Mouse (Mus musculus): ENCODE data around the gene Dscam.
"Not testable (repeated sequence)": the region's sequence is repeated elsewhere in the genome, so short reads cannot be mapped to it uniquely, and the experiment has no call there.

The Dscam gene

DNA sequence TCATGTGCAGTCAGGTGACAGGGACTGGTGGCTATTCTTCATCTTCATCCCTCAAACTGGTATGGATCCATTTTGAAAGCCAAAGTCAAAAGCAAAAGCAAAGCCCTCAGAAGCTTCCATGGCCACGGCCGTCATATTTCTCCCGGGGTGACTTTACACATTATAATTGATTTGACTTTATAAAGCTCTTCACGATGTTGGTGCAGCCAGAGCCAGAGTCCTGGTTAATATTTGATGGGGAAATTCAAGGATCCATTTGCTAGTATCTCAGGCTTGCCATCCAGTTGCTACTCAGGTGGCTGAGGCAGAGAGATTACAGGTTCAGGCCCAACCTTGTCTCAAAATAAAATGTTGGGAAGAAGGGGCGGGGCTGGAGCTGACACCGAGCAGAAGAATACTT is 238.3 kb downstream of the Dscam start:
- no peak for DNase-seq

DNA sequence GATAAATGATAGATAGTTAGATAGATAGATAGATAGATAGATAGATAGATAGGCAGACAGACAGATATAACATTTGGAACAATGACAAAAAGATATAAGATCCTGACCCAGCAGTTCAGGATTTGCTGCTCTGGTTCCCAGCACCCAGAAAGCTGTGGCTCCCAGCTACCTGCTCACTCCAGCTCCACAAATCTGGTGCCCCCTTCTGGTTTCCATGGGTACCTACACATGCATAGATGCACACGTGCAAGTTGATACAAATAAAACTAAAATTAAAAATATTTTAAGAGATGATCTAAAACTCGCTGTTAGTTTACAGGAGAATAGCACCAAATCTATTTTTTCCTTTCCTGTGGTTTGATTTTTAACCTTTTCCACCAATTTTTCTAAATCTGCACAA is 238.8 kb downstream of the Dscam start:
- DNase-seq: no peak

DNA sequence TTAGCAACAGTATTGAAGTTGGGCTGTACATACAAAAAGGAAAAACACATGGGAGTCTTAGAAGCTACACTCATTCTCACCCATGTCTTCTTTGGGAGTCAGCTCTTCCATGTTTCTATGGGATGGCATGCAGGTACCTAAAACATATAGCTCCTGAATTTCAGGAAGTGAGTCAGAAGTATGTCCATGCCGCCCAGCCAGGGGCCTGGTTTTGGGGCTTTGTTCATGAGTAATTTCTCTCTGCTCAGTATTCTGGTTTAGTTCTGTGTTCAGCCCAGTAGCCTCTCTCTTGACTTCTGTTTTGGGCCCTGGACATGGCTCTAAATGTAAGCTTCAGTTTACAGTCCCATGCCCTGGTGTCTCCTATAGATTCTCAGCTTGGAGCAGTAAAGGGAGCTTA is 242.5 kb downstream of the Dscam start:
- DNase-seq: no peak

DNA sequence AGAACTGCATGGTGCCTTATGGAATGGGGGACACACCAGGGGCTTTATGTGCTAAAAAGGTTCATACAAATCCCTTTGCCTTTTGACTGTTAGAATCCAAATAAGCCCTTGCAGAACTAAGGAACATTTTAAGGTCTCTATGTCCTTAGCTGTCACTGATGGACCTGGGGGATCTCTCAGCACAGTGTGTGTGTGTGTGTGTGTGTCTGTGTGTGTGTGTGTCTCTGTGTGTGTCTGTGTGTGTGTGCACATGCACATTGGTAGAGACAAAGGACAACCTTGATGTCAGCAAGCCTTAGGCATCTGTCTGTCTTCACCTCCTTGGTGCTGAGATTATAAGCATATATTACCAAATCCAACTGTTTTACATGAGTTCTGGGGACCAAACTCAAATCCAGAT is 243.1 kb downstream of the Dscam start:
- DNase-seq: no peak

DNA sequence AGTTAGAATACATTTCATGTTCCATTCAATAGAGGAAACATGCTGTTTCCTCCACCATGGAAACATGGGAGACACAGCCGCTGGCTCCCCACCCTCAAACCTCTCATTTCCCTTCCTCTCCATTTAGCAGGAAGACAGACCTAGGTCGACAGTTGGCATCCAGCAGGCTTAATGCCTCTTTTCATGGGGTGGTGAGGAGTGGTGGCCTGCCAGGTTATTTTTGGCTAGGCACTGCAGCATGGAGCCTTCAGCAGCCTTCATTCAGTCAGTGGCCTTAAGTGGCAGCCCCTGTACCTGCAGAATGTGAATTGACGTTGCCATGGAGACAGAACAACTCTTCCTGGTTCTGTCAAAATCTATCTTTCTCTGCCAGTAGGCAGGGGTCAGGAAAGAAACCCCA is 243.6 kb downstream of the Dscam start:
- no peak for DNase-seq

DNA sequence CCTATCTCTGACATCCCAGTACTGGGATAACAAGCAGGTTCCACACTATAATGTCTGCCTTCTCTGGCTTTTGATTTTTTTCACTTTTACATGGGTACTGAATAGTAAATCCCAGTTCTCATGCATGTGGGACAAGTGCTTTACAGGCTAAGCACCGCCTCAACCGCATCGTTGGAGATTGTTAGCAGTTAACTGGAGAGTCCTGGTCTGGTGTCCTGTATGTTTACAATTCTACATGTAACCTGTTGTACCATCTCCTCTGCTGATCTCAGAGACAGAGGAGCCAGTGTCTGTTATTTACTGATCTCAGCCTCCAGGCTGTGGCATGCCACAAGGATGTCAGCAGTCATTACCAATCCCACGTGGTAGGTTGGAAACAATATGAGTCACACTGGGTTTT is 246.6 kb downstream of the Dscam start:
- no peak for DNase-seq

DNA sequence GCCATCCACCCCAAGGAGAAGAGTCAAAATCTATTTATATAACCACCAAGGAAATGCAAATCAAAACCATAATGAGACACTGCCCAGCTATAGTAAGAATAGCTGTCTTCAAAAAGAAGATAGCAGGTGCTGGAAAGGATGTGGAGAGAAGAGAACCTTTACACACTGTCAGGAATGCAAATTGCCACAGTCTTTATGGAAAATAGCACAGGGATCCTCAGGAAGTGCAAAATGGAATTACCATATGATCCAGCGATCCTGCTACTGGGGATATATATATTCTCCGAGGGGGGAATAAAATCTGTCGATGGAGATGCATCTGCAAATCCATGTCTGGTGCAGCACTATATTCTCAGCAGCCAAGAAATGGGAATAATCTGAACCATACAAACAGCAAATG is 256.1 kb downstream of the Dscam start:
- DNase-seq: no peak

DNA sequence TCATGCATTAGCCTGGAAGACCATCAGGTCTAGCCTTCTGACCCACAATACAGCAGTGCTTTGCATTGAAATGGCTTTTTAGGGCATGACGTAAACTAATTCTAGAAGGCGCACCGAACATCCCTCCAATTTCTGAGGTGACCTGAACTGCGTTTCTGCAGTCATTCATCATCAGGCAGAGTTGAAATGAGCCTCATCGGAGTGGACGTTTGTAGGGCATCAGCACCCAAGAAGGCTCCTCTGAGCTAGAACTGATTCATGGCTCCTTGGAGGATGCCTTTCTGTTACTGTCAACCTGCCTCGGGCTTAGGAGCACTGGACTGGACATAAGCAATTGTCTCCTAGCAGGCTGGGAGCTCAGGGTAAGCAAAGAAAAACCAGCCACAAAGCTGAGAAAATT is 257.7 kb downstream of the Dscam start:
- no peak for DNase-seq

DNA sequence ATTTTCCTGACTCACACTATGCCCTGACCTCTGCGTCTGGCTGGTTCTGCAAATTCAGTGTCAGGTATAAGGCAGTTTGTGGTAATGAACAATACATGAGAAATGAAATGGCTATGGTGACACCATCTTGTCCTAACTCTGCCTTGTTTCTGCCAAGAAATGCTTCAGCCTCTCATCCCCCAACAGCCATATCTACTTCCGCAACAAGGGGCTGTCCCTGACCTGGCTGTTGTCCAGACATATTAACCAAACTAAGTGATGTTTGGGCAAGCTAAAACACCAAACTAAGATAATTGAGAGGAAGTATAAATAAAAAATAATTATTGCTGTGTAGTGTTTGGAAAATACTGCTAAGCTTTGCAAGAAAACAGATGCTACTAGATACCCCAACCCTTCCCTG is 258.4 kb downstream of the Dscam start:
- no peak for DNase-seq

DNA sequence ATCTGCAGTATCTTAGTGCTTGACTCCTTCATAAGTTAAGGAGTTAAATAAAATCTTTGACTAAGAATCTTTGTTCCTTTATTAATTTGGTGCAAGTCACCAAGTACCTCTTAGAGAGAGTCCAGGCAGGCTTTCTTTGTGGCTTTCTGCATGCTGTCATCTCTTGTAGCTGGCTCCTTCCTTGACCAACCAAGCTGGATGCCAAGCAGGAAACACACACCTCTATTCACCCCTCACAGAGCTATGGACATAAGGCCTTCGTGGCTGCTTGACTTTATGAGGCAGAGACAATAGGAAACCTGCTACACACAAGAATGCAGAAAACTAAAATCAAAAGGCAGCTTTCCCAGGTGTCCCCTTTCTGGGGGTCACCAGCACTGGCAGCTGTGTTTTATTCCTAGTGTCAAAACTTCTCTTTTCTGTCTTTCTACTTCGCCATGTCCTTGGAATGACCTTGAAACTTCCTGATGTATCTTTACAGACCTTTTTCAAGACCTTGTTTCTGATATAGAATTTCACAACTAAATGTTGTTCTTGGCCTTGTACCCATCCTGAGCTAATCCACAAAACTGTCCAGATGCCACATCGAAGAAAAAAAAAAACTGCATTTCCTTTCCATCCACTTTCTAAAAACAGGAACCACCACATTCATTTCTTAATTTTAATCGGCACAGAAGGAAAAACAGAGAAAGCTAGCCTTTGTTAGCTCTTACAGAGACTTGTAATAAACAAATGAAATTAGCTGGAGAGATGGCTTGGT is 260.0 kb downstream of the Dscam start:
- DNase-seq: no peak

DNA sequence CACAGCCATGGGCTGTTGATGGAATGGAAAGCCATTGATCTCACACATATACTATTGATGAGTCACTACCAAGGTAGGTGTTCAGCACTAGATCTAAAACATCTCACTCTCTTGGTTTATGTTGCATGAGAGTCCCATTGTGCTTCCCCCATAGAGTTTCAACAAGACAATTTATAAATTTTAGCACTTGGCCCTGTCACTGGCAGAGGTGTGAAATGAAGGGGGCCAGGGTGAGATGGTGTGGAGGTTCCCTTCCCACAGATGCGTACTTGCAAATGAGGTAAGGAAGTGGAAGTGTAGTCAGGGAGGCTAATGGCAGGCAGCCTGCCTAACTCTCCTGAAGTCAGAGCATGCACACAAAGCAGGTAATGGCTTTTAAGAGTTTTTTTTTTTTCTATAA is 262.7 kb downstream of the Dscam start:
- DNase-seq: no peak

DNA sequence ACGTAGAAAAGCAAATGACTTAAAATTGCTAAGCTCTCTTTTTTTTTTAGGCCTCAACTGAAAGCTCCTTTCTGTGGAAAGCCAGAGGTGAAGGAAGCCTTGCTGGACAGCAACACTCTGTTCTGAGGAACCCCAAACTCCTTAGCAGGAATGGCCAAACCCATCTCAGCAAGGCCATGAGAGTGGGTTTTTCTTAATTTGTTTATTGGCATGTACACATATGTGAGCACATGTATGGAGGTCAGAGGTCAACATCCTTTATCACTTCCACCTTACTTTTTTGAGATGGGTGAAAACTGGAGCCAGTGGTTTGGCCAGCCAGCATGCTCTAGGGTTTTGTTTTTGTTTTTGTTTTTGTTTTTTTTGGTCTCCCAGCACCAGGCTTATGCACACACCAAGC is 263.5 kb downstream of the Dscam start:
- no peak for DNase-seq

DNA sequence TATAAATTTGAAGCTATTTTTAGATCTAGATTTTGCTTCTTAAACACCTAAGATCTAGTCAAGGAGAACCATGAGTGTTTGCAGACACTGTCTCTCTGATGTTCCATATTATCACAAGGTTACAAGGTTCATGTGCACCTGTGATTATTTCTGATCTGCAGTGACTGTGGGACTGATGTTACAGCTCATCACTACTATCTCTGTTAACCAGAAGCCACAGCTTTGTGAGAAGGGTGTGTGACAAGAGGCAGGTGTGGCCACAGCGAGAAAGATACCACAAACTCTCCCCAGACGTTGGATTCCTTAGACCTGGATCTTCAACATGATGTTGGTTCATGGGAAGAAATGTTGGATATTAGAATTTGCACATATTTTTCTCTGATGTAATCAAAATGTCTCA is 263.9 kb downstream of the Dscam start:
- DNase-seq: no peak

DNA sequence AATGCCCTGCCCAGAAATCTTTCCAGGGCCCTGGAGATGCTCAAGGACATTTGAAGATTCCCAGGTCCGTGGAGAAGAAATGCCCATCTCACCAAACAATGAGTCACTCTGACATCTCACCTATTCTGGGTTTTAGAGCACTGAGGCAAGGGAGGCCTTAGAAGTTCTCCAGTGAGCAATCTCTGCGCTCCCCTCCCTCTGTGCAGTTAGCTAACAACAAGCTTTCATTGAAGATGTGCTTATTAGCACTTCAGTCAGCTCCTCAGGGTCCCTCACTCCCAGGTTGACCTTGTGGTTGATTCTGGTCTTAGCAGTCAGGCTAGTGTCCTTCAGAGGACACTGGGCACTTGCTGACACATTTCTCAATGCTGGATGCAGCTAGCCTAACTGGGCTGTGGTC is 265.8 kb downstream of the Dscam start:
- no peak for DNase-seq

DNA sequence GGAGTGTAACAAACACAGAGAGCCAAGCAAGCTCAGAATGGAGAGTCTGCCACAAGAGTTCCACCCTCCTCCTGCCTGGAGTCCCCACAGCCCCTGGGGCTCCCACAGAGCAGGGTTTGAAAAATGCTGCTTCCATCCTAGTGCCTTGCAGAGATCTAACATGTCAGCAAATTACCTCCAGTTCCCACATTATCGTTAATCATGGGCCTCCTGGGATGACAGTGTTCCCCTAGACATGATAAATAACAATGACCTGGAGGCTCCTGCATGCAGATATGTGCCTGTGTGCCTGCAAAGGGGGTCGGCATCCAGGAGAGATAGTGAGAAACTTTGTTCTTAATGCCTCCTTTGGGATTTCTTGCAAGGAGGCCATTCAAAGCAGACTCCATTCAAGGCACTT is 266.2 kb downstream of the Dscam start:
- no peak for DNase-seq

DNA sequence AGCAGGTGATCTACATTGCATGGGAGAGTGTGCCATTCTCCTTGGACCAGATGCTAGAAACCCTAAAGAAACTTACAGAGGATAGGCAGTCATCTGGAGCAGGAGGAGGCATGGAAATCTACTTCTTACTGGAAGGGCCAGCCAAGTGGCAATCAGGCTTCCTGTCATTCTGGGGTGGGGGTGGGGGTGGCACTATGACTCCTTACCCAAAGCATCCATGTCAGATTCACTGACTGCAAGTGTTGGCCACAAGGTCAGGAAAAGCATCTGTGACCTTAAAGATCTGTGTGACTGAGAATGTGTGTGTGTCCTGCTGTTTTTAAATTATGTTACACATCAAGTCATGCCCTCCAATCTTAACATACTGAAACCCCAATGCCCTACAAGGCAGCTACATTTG is 268.0 kb downstream of the Dscam start:
- DNase-seq: no peak

DNA sequence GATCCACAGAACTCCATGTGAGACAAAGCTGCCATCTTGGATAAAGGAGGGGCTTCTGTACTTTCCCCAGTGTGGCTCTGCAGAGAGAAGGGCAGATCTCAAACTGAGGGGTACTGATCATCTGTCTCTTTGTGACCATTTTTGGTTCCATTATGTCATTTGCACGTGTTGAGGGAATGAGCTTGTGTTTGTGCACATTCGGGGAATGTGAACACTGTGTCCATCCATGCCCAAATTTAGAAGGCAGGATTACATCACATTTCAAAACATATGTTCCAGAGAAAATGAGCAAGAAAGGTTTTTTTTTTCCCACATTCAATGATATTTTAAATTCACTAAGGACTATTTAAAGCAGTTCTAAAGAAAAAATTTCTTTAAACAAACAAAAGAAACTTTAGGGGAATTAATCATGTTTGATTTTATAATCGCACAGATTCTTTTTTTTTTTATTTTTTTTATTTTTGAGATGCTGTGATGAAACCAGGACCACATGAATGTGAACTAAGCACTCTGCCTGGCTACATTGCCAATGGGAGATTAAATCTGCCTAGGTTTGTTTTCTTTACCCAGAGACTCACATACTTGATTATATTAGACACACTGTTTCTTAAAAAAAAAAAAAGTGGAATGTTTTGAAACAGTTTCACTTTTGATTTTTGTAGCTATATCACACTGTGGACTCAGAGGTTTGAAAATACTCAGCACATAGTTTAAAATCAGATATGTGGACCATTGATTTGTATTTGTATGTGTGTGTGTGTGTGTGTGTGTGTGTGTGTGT is 269.1 kb downstream of the Dscam start:
- no peak for DNase-seq

DNA sequence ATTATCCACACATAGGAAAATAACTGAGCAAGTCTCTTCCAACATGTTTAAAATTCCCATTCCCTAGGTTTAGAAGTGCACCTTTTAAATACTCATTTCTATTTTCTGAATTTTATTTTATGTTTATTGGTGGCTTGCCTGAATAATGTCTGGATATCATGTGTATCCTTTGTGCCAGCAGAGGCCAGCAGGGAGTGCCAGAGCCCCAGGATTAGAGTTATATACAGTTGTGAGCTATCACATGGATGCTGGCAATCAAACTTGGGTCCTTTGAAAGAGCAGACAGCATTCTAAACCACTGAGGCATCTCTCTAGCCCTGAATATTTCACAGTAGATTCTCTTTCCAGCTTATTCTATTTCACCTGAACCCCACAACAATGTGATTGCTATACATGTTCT is 271.2 kb downstream of the Dscam start:
- DNase-seq: no peak

DNA sequence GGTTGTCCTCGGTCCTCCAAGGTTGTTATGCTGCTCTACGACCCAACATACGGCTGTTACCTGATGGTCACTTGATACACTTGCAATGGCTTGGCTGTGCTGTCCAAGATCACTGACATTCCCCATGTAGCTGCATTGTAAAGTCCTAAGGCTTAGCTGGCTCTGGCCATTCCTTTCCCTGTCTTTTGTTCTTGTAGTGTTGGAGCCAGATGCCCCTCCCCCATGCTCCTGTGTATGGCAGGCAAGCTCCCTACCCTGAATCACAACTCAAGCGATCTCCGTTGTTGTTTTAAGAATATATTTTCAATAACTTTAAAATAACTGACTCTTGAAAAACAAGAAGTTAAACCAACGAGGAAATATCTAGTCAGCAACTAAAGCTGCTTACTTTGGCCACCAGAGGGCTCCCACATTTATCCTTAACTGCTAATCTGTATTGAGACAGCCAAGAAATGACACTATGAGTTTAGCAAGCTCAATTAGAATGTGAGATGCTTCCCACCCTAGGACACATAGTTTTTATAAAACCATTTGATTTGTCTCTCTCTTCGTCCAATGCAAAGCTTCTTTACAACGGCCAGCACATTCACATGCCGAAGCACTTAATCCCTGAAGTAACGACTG is 273.9 kb downstream of the Dscam start:
- DNase-seq: peak in 1 of 2 experiments; percentile 63

DNA sequence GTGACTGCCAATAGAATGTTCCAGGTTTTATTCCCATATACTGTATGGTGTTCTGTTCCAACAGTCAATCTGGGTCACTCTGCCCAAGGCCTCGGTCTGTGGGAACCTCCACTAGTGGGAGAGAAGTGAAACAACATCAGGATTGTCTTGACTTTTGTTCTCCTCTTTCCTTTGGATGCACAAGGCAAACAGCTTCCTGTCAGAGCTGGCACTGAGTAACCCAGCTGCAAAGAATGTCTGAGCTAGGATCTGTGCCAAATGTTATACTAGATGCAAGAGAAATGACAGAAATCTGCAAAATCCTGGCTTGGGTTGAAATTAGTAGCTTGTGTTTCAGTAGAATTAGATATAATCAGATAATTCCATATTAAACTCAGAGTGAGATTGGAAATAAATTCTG is 282.5 kb downstream of the Dscam start:
- DNase-seq: no peak

DNA sequence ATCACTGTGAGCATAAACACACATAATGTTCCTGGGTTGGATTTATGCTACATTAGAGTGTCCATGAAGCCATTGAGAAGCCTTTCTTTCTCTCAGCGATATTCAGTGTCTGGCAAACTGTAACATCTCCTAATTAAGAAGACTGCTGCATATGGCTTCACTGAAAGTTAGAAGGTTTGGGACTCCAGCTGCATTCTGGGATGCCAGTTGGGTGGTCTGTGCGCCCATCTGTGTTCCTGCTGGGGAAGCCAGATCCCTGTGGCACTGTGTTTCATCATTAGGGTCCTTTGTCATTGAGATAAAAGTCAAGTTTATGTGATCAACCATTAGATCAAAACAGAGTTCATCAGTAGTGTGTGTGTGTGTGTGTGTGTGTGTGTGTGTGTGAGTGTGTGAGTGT is 284.7 kb downstream of the Dscam start:
- no peak for DNase-seq

DNA sequence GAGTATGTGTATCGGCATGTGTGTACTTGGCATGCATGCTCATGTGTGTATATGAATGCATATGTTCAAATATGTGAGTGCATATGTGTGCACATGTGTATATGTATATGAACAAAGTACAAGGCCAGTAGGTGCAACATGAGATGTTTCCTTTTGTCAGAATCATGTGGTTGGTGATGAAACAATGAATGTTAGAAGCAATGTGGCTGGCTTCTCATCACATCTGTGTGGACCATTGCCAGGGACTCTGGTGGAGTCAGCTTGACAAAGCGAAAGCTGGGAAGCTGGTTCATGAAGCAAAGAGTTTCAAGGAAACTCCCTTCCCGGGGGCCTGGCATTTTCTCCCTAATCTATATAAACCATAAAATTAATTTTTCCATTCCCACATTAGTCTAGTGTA is 286.0 kb downstream of the Dscam start:
- DNase-seq: not testable (repeated sequence)

DNA sequence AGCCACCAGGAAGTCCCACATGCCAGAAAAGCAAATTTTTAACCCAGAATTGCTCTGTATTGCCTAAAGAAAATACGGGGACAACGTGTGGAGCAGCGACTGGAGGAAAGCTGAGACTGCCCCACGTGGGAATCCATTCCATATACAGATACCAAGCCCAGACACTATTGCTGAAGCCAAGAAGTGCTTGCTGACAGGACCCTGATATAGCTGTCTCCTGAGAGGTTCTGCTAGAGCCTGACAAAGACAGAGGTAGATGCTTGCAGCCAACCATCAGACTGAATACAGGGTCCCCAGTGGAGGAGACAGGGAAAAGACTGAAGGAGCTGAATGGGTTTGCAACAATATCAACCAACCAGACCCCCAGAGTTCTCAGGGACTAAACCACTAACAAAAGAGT is 293.3 kb downstream of the Dscam start:
- DNase-seq: no peak

DNA sequence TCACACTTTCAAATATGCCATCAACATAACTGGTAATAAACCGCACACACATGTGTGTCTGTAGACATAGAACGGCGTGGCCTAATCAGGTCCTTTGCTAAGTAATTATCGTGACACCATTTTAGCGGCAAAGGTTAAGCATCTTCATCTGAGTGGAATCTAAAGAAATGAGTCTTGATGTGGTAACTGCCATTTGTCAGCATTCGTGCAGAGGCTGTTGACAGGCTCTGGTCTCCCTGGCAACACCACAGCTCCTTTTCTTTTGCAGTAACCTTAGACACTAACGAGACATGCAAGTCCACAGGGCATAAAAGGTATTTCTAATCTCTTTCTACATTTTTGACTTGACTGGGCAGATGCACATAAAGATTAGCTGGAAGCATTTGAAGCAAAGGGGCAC is 297.8 kb downstream of the Dscam start:
- no peak for DNase-seq
